Mouse (Mus musculus) forebrain, embryonic 13.5 days (tissue): ENCODE data around the gene Lcn2. TPM values are rescaled to one million over a fixed set of nuclear protein-coding genes. Genes with fewer than 3 reads are reported as not detected.
A peak's percentile ranks its signal among the peaks of the same experiment; 100 is the strongest.

Experiments
- ATAC-seq: fragments of 200-750 bp; cut with Nextera tagmentation; 2 replicates; pipeline ENCODE4 v1.8.0; 2017
- H3K27ac ChIP-seq: fragments of 300-500 bp; sonication (generic); 2 replicates; pipeline ENCODE4 v1.5.1; 2015; ENCODE audit warnings: inconsistent platforms, mild to moderate bottlenecking, moderate library complexity
- H3K27me3 ChIP-seq: fragments of 300-500 bp; sonication (generic); 2 replicates; pipeline ENCODE4 v1.6.1; 2015; ENCODE audit warnings: mild to moderate bottlenecking, inconsistent platforms
- H3K36me3 ChIP-seq: fragments of 300-500 bp; sonication (generic); 2 replicates; pipeline ENCODE4 v1.6.1; 2015; ENCODE audit warnings: mild to moderate bottlenecking, inconsistent platforms; ENCODE audit not compliant: poor library complexity, severe bottlenecking
- H3K4me1 ChIP-seq: fragments of 300-500 bp; sonication (generic); 2 replicates; pipeline ENCODE4 v1.6.1; 2015; ENCODE audit warnings: inconsistent platforms
- H3K4me2 ChIP-seq: fragments of 300-500 bp; sonication (generic); 2 replicates; pipeline ENCODE4 v1.6.1; 2015; ENCODE audit warnings: inconsistent platforms, mild to moderate bottlenecking, moderate library complexity
- H3K4me3 ChIP-seq: fragments of 300-500 bp; sonication (generic); 2 replicates; pipeline ENCODE4 v1.5.1; 2015; ENCODE audit warnings: mild to moderate bottlenecking, inconsistent platforms
- H3K9ac ChIP-seq: fragments of 300-500 bp; sonication (generic); 2 replicates; pipeline ENCODE4 v1.6.1; 2015; ENCODE audit warnings: mild to moderate bottlenecking, inconsistent platforms
- H3K9me3 ChIP-seq: fragments of 300-500 bp; sonication (generic); replicated peaks from 2 replicates; pipeline ENCODE4 v1.6.1; 2016; ENCODE audit warnings: inconsistent platforms
- WGBS: fragments of 180-500 bp; shearing (Covaris S2); methylation state at CpG from one replicate; pipeline ENCODE4 v1.1.7; 2015; 5-methylcytosine and 5-hydroxymethylcytosine counted together
- polyA plus RNA-seq: library from polyadenylated mRNA; unstranded; fragments of >200 nt; fragmentation: Nextera tagmentation; extraction: Ambion mirVana; gene quantifications from 2 replicates; pipeline ENCODE4 v1.2.1, GENCODE M21; 2015

Lcn2 gene
- polyA plus RNA-seq, 1 experiment from 2014 or later: not detected

- Histone ChIP-seq H3K9ac (no peak overlapping the region), H3K4me3 (no peak overlapping the region), H3K4me2 (peak overlapping the region; percentile 85; the same call in 1 of the 2 replicates), H3K27me3 (peaks cover 16% of the 10 kb centered on the region), H3K27ac (no peak overlapping the region), H3K9me3 (no peaks in the 10 kb centered on the region), H3K36me3 (peaks cover 24% of the 10 kb centered on the region), H3K4me1 (peaks cover 12% of the 10 kb centered on the region)
- no peak for ATAC-seq
- 96% methylated on average over 2 of the region's 2 CpGs for WGBS
These were observed 5.4 kb downstream of the Lcn2 start for GRCm38 (mm10) chr2:32382689-32383088.

- H3K9ac ChIP-seq: peak within 1 kb of the TSS; percentile 68
- peaks cover 12% of the 10 kb centered on the region for H3K27me3 ChIP-seq
- peaks cover 12% of the 10 kb centered on the region for H3K4me1 ChIP-seq
- no peaks in the 10 kb centered on the region for H3K9me3 ChIP-seq
- H3K36me3 ChIP-seq: peaks cover 33% of the 10 kb centered on the region
- peak; percentile 92 for ATAC-seq
- under 1% methylated on average over 43 of the region's 47 CpGs for whole genome bisulfite sequencing
- peak within 1 kb of the TSS; percentile 64 for H3K4me3 ChIP-seq
- H3K4me2 ChIP-seq: peak within 1 kb of the TSS; percentile 85
- H3K27ac ChIP-seq: no peak within 1 kb of the TSS
These were observed 6.3 kb downstream of the Lcn2 start, which contains the start of gene 1110008P14Rik for GRCm38 (mm10) chr2:32381775-32382223. Gene 1110008P14Rik, minus strand, starts transcription at chr2:32381938.

- H3K27me3 ChIP-seq: peaks cover 12% of the 10 kb centered on the region
- H3K36me3 ChIP-seq: peaks cover 38% of the 10 kb centered on the region
- peak overlapping the region; percentile 64 for H3K4me3 ChIP-seq
- peak; percentile 57 for ATAC-seq
- H3K4me2 ChIP-seq: peak overlapping the region; percentile 85
- H3K9ac ChIP-seq: peak overlapping the region; percentile 68
- 1% methylated on average over 27 of the region's 27 CpGs for WGBS
- H3K9me3 ChIP-seq: no peaks in the 10 kb centered on the region
- H3K4me1 ChIP-seq: peaks cover 12% of the 10 kb centered on the region
- no peak overlapping the region for H3K27ac ChIP-seq
These were observed 6.8 kb downstream of the Lcn2 start for GRCm38 (mm10) chr2:32381141-32381774.

GRCm38 (mm10) chr2:32380001-32380500, 8.0 kb downstream of the Lcn2 start:
- H3K9me3 ChIP-seq: no peaks in the 10 kb centered on the region
- ATAC-seq: no peak
- no peak overlapping the region for H3K4me3 ChIP-seq
- H3K4me1 ChIP-seq: peaks cover 12% of the 10 kb centered on the region
- WGBS: 90% methylated on average over 7 of the region's 7 CpGs
- peaks cover 50% of the 10 kb centered on the region for H3K36me3 ChIP-seq
- H3K27me3 ChIP-seq: peaks cover 12% of the 10 kb centered on the region
- H3K27ac ChIP-seq: no peak overlapping the region
- H3K9ac ChIP-seq: no peak overlapping the region
- H3K4me2 ChIP-seq: no peak overlapping the region

GRCm38 (mm10) chr2:32376963-32377362, 11.1 kb downstream of the Lcn2 start:
- Histone ChIP-seq H3K4me2 (no peak overlapping the region), H3K4me1 (peaks cover 9% of the 10 kb centered on the region), H3K27ac (no peak overlapping the region), H3K36me3 (peaks cover 79% of the 10 kb centered on the region), H3K9ac (no peak overlapping the region), H3K9me3 (no peaks in the 10 kb centered on the region), H3K4me3 (no peak overlapping the region), H3K27me3 (no peaks in the 10 kb centered on the region)
- 94% methylated on average over 10 of the region's 10 CpGs for WGBS
- no peak for ATAC-seq

GRCm38 (mm10) chr2:32375317-32375940, 12.6 kb downstream of the Lcn2 start:
- Histone ChIP-seq H3K9me3 (no peaks in the 10 kb centered on the region), H3K9ac (no peak overlapping the region), H3K4me1 (no peaks in the 10 kb centered on the region), H3K4me3 (no peak overlapping the region), H3K4me2 (no peak overlapping the region), H3K36me3 (peaks cover 94% of the 10 kb centered on the region), H3K27me3 (no peaks in the 10 kb centered on the region), H3K27ac (no peak overlapping the region)
- WGBS: 91% methylated on average over 13 of the region's 13 CpGs
- no peak for ATAC-seq

GRCm38 (mm10) chr2:32374191-32374590, 13.9 kb downstream of the Lcn2 start:
- Histone ChIP-seq H3K27me3 (no peaks in the 10 kb centered on the region), H3K27ac (no peak overlapping the region), H3K9ac (no peak overlapping the region), H3K4me2 (no peak overlapping the region), H3K9me3 (no peaks in the 10 kb centered on the region), H3K36me3 (peaks cover 98% of the 10 kb centered on the region), H3K4me3 (no peak overlapping the region), H3K4me1 (no peaks in the 10 kb centered on the region)
- WGBS: 89% methylated on average over 10 of the region's 10 CpGs
- ATAC-seq: no peak

GRCm38 (mm10) chr2:32367315-32367714, 20.7 kb downstream of the Lcn2 start:
- WGBS: 95% methylated on average over 5 of the region's 5 CpGs
- H3K27ac ChIP-seq: no peak overlapping the region
- no peak overlapping the region for H3K4me3 ChIP-seq
- no peaks in the 10 kb centered on the region for H3K27me3 ChIP-seq
- H3K4me1 ChIP-seq: peaks cover 14% of the 10 kb centered on the region
- H3K9ac ChIP-seq: no peak overlapping the region
- H3K36me3 ChIP-seq: peaks cover 78% of the 10 kb centered on the region
- H3K4me2 ChIP-seq: no peak overlapping the region
- no peaks in the 10 kb centered on the region for H3K9me3 ChIP-seq
- no peak for ATAC-seq

GRCm38 (mm10) chr2:32364121-32364520, 23.9 kb downstream of the Lcn2 start:
- peak overlapping the region; percentile 77 for H3K4me2 ChIP-seq
- no peak overlapping the region for H3K27ac ChIP-seq
- peak overlapping the region; percentile 83 for H3K4me3 ChIP-seq
- peaks cover 46% of the 10 kb centered on the region for H3K36me3 ChIP-seq
- no peak for ATAC-seq
- H3K9ac ChIP-seq: peak overlapping the region; percentile 86
- H3K27me3 ChIP-seq: peaks cover 9% of the 10 kb centered on the region
- WGBS: 86% methylated on average over 8 of the region's 8 CpGs
- H3K9me3 ChIP-seq: no peaks in the 10 kb centered on the region
- H3K4me1 ChIP-seq: peaks cover 26% of the 10 kb centered on the region

- Histone ChIP-seq H3K4me2 (peak overlapping the region; percentile 77), H3K36me3 (peaks cover 41% of the 10 kb centered on the region), H3K4me1 (peaks cover 26% of the 10 kb centered on the region), H3K9me3 (no peaks in the 10 kb centered on the region), H3K9ac (peak overlapping the region; percentile 86), H3K27ac (peak overlapping the region; percentile 75), H3K4me3 (peak overlapping the region; percentile 83), H3K27me3 (peaks cover 9% of the 10 kb centered on the region)
- peak; percentile 19; the same call in 1 of the 2 replicates for ATAC-seq
- 11% methylated on average over 19 of the region's 19 CpGs for WGBS
These were observed 24.5 kb downstream of the Lcn2 start for GRCm38 (mm10) chr2:32363376-32364106.

GRCm38 (mm10) chr2:32362817-32363340, 25.2 kb downstream of the Lcn2 start:
- H3K27me3 ChIP-seq: peaks cover 9% of the 10 kb centered on the region
- peak overlapping the region; percentile 75 for H3K27ac ChIP-seq
- no peaks in the 10 kb centered on the region for H3K9me3 ChIP-seq
- under 1% methylated on average over 53 of the region's 53 CpGs for WGBS
- ATAC-seq: peak; percentile 81
- peak overlapping the region; percentile 86 for H3K9ac ChIP-seq
- H3K4me3 ChIP-seq: peak overlapping the region; percentile 83
- H3K4me1 ChIP-seq: peaks cover 26% of the 10 kb centered on the region
- H3K36me3 ChIP-seq: peaks cover 35% of the 10 kb centered on the region
- H3K4me2 ChIP-seq: peak overlapping the region; percentile 77
